Mouse (Mus musculus): Measurements from ENCODE around the gene Cacna2d3. TPM values are rescaled to one million over a fixed set of nuclear protein-coding genes. Genes with fewer than 3 reads are reported as not detected.

Cacna2d3 gene
- total and polyA plus RNA-seq, 3 experiments, result 0.11 TPM; not detected in 2

GRCm38 (mm10) chr14:29548646-29549045 lies 173.0 kb downstream of the Cacna2d3 start:
- TF ChIP-seq GATA2 (IDR thresholded peaks at IDR 0.05; ENCODE audit: borderline replicate concordance, low read depth, low read length) (no peak), POLR2AphosphoS5 (IDR thresholded peaks at IDR 0.05; ENCODE audit: insufficient replicate concordance, low read depth, low read length) (no peak), TAL1 (conservative IDR thresholded peaks at IDR 0.05; ENCODE audit: low read depth, low read length) (no peak), GATA1 (IDR thresholded peaks at IDR 0.05; ENCODE audit: borderline replicate concordance, low read length) (no peak), CTCF (IDR thresholded peaks at IDR 0.05; ENCODE audit: low read depth, low read length) (no peak)
- Histone ChIP-seq H3K36me3 (replicated peaks) (no peaks in the 10 kb centered on the region), H3K9me3 (replicated peaks) (peaks cover 20% of the 10 kb centered on the region), H3K4me1 (ENCODE audit: insufficient read depth, low read depth, low read length) (no peaks in the 10 kb centered on the region), H3K27me3 (ENCODE audit: insufficient read depth, low read length) (no peaks in the 10 kb centered on the region), H3K4me3 (ENCODE audit: low read depth, low read length) (no peak overlapping the region)
- ATAC-seq (ENCODE audit: extremely low read depth, insufficient number of reproducible peaks, low FRiP score, poor library complexity, severe bottlenecking), result no peak
- DNase-seq (ENCODE audit: low spot score), result no peak

- Histone ChIP-seq H3K27me3 (ENCODE audit: insufficient read depth, low read length) (no peaks in the 10 kb centered on the region), H3K4me1 (ENCODE audit: insufficient read depth, low read depth, low read length) (no peaks in the 10 kb centered on the region), H3K36me3 (replicated peaks) (no peaks in the 10 kb centered on the region), H3K9me3 (replicated peaks) (peaks cover 30% of the 10 kb centered on the region), H3K4me3 (ENCODE audit: low read depth, low read length) (no peak overlapping the region)
- DNase-seq (ENCODE audit: low spot score) (no peak), ATAC-seq (ENCODE audit: extremely low read depth, insufficient number of reproducible peaks, low FRiP score, poor library complexity, severe bottlenecking) (no peak)
- TF ChIP-seq GATA1 (IDR thresholded peaks at IDR 0.05; ENCODE audit: borderline replicate concordance, low read length) (no peak), CTCF (IDR thresholded peaks at IDR 0.05; ENCODE audit: low read depth, low read length) (no peak), POLR2AphosphoS5 (IDR thresholded peaks at IDR 0.05; ENCODE audit: insufficient replicate concordance, low read depth, low read length) (no peak), GATA2 (IDR thresholded peaks at IDR 0.05; ENCODE audit: borderline replicate concordance, low read depth, low read length) (no peak), TAL1 (conservative IDR thresholded peaks at IDR 0.05; ENCODE audit: low read depth, low read length) (no peak)
Measured at GRCm38 (mm10) chr14:29530516-29530915, 191.1 kb downstream of the Cacna2d3 start.

DNA sequence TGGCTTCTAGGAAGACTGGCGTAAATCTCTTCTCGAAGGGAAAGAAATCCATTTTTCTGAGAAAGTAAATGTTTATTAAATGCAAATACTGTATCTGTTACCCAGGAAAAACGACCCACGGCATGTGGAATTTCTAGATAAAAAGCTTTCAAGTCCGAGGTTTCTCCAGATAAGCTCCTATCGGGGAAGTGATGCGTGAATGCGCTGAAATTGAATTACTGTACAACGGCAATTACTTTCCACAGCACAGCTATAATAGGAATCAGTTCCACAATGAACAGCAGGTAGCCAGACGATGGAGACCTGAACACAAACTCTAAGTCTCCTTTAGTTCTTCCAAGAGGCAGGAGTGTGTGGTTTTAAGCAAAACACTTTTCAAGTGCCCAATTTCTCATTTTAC lies 193.0 kb downstream of the Cacna2d3 start:
- peaks cover 23% of the 10 kb centered on the region for H3K9me3 ChIP-seq (replicated peaks)
- DNase-seq (ENCODE audit: low spot score), result no peak
- H3K4me3 ChIP-seq (ENCODE audit: low read depth, low read length), result no peak overlapping the region
- no peaks in the 10 kb centered on the region for H3K36me3 ChIP-seq (replicated peaks)
- no peaks in the 10 kb centered on the region for H3K4me1 ChIP-seq (ENCODE audit: insufficient read depth, low read depth, low read length)
- TF ChIP-seq GATA1 (IDR thresholded peaks at IDR 0.05; ENCODE audit: borderline replicate concordance, low read length) (no peak), POLR2AphosphoS5 (IDR thresholded peaks at IDR 0.05; ENCODE audit: insufficient replicate concordance, low read depth, low read length) (no peak), TAL1 (conservative IDR thresholded peaks at IDR 0.05; ENCODE audit: low read depth, low read length) (no peak), CTCF (IDR thresholded peaks at IDR 0.05; ENCODE audit: low read depth, low read length) (no peak), GATA2 (IDR thresholded peaks at IDR 0.05; ENCODE audit: borderline replicate concordance, low read depth, low read length) (no peak)
- H3K27me3 ChIP-seq (ENCODE audit: insufficient read depth, low read length), result no peaks in the 10 kb centered on the region
- no peak for ATAC-seq (ENCODE audit: extremely low read depth, insufficient number of reproducible peaks, low FRiP score, poor library complexity, severe bottlenecking)

DNA sequence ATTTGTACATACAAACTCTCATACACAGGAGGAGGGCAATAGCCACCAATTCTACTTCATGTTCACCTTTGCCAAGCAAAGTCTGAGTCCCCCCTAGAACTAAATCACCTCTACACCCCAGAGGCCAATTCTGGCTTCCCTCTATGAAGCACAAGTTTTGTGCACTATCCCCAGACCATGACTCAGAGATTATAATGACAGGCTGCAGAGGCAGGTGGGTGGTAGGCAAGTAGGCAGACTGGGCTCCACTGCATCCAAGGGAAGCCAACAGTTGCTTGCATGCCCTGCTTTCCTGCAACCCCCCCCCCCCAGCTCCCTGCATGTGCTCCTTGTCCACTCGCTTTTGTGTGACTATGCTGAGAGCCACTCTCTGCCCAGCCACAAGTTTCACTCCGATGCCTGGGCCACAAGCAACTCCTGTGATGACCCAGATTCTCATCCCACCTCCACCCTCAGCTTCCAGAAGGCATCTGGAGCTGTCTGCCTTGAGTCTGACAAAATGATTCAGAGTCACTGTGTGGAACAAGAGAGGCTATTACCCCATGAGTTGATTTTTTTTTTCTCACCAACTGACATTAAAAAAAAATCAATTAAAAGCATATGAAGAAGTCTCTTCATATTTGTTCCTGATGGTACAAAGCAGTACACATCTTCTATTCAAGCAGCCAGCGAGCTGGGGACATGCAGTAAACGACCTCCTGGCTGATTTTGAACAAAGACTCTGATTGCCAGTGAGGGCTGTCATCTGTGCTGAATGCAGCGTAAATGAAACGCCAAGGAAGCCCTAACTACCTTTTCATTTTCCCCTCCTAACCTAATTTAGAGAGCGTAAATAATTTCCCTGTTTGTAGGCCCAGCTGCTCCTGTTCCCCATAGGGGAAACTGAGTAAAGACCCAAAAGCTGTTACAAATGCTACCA lies 201.7 kb downstream of the Cacna2d3 start:
- H3K9me3 ChIP-seq (replicated peaks), result peaks cover 29% of the 10 kb centered on the region
- no peak overlapping the region for H3K4me3 ChIP-seq (ENCODE audit: low read depth, low read length)
- H3K27me3 ChIP-seq (ENCODE audit: insufficient read depth, low read length), result no peaks in the 10 kb centered on the region
- no peaks in the 10 kb centered on the region for H3K4me1 ChIP-seq (ENCODE audit: insufficient read depth, low read depth, low read length)
- TF ChIP-seq GATA1 (IDR thresholded peaks at IDR 0.05; ENCODE audit: borderline replicate concordance, low read length) (no peak), GATA2 (IDR thresholded peaks at IDR 0.05; ENCODE audit: borderline replicate concordance, low read depth, low read length) (no peak), POLR2AphosphoS5 (IDR thresholded peaks at IDR 0.05; ENCODE audit: insufficient replicate concordance, low read depth, low read length) (no peak), CTCF (IDR thresholded peaks at IDR 0.05; ENCODE audit: low read depth, low read length) (no peak), TAL1 (conservative IDR thresholded peaks at IDR 0.05; ENCODE audit: low read depth, low read length) (no peak)
- ATAC-seq (ENCODE audit: extremely low read depth, insufficient number of reproducible peaks, low FRiP score, poor library complexity, severe bottlenecking) (no peak), DNase-seq (ENCODE audit: low spot score) (no peak)
- H3K36me3 ChIP-seq (replicated peaks), result no peaks in the 10 kb centered on the region

GRCm38 (mm10) chr14:29502667-29503066 lies 219.0 kb downstream of the Cacna2d3 start:
- H3K4me1 ChIP-seq (ENCODE audit: insufficient read depth, low read depth, low read length), result no peaks in the 10 kb centered on the region
- no peaks in the 10 kb centered on the region for H3K36me3 ChIP-seq (replicated peaks)
- H3K4me3 ChIP-seq (ENCODE audit: low read depth, low read length), result no peak overlapping the region
- DNase-seq (ENCODE audit: low spot score) (no peak), ATAC-seq (ENCODE audit: extremely low read depth, insufficient number of reproducible peaks, low FRiP score, poor library complexity, severe bottlenecking) (no peak)
- no peak for TF ChIP-seq CTCF (IDR thresholded peaks at IDR 0.05; ENCODE audit: low read depth, low read length)
- no peak for TF ChIP-seq GATA1 (IDR thresholded peaks at IDR 0.05; ENCODE audit: borderline replicate concordance, low read length)
- no peak for TF ChIP-seq TAL1 (conservative IDR thresholded peaks at IDR 0.05; ENCODE audit: low read depth, low read length)
- TF ChIP-seq POLR2AphosphoS5 (IDR thresholded peaks at IDR 0.05; ENCODE audit: insufficient replicate concordance, low read depth, low read length), result no peak
- TF ChIP-seq GATA2 (IDR thresholded peaks at IDR 0.05; ENCODE audit: borderline replicate concordance, low read depth, low read length), result no peak
- peaks cover 16% of the 10 kb centered on the region for H3K9me3 ChIP-seq (replicated peaks)
- no peaks in the 10 kb centered on the region for H3K27me3 ChIP-seq (ENCODE audit: insufficient read depth, low read length)

- no peak overlapping the region for H3K4me3 ChIP-seq (ENCODE audit: low read depth, low read length)
- DNase-seq (ENCODE audit: low spot score) (no peak), ATAC-seq (ENCODE audit: extremely low read depth, insufficient number of reproducible peaks, low FRiP score, poor library complexity, severe bottlenecking) (no peak)
- peaks cover 14% of the 10 kb centered on the region for H3K9me3 ChIP-seq (replicated peaks)
- TF ChIP-seq CTCF (IDR thresholded peaks at IDR 0.05; ENCODE audit: low read depth, low read length), result no peak
- no peaks in the 10 kb centered on the region for H3K4me1 ChIP-seq (ENCODE audit: insufficient read depth, low read depth, low read length)
- H3K36me3 ChIP-seq (replicated peaks), result no peaks in the 10 kb centered on the region
- no peaks in the 10 kb centered on the region for H3K27me3 ChIP-seq (ENCODE audit: insufficient read depth, low read length)
Measured at GRCm38 (mm10) chr14:29498546-29499290, 222.9 kb downstream of the Cacna2d3 start.

Measured in G1E (cell line).